Mouse (Mus musculus) forebrain, embryonic 10.5 days (tissue): ENCODE measurements around the gene Ifitm5. TPM values are rescaled to one million over a fixed set of nuclear protein-coding genes. Genes with fewer than 3 reads are reported as not detected.
"Not testable (repeated sequence)": the region's sequence is repeated elsewhere in the genome, so short reads cannot be mapped to it uniquely, and the experiment has no call there.

Experiments
- DNase-seq: peaks from one replicate; pipeline ENCODE4 v3.0.0-alpha.2; 2017; ENCODE audit warnings: low spot score; ENCODE audit errors: extremely low spot score
- H3K27ac ChIP-seq: fragments of 300-500 bp; sonication (generic); 2 replicates; pipeline ENCODE4 v1.5.1; 2016; ENCODE audit warnings: mild to moderate bottlenecking
- H3K27me3 ChIP-seq: fragments of 300-500 bp; sonication (generic); 2 replicates; pipeline ENCODE4 v1.6.1; 2016; ENCODE audit warnings: mild to moderate bottlenecking; ENCODE audit not compliant: poor library complexity, severe bottlenecking
- H3K36me3 ChIP-seq: fragments of 300-500 bp; sonication (generic); replicated peaks from 2 replicates; pipeline ENCODE4 v1.6.1; 2016; ENCODE audit warnings: mild to moderate bottlenecking, moderate library complexity
- H3K4me1 ChIP-seq: fragments of 300-500 bp; sonication (generic); 2 replicates; pipeline ENCODE4 v1.6.1; 2016
- H3K4me3 ChIP-seq: fragments of 300-500 bp; sonication (generic); 2 replicates; pipeline ENCODE4 v1.5.1; 2016; ENCODE audit warnings: mild to moderate bottlenecking, moderate library complexity
- H3K9me3 ChIP-seq: fragments of 300-500 bp; sonication (generic); 2 replicates; pipeline ENCODE4 v1.6.1; 2016; ENCODE audit warnings: mild to moderate bottlenecking, moderate library complexity
- WGBS: fragments of 180-500 bp; shearing (Covaris S2); methylation state at CpG from one replicate; pipeline ENCODE4 v1.1.7; 2016; 5-methylcytosine and 5-hydroxymethylcytosine counted together
- polyA plus RNA-seq: library from polyadenylated mRNA; unstranded; fragments of >200 nt; fragmentation: Nextera tagmentation; extraction: Ambion mirVana; gene quantifications from 2 replicates; pipeline ENCODE4 v1.2.1, GENCODE M21; 2016

The Ifitm5 gene
- polyA plus RNA-seq, 1 experiment from 2014 or later, result 2.0 TPM

GRCm38 (mm10) chr7:140974940-140975339 is 24.8 kb upstream of the Ifitm5 start:
- H3K4me1 ChIP-seq, result peaks cover 37% of the 10 kb centered on the region
- no peak overlapping the region for H3K4me3 ChIP-seq
- H3K27ac ChIP-seq, result no peak overlapping the region
- no peak for DNase-seq
- no peaks in the 10 kb centered on the region for H3K36me3 ChIP-seq
- H3K27me3 ChIP-seq, result peaks cover 41% of the 10 kb centered on the region
- no peaks in the 10 kb centered on the region for H3K9me3 ChIP-seq
- 10% methylated on average over 9 of the region's 9 CpGs for WGBS

GRCm38 (mm10) chr7:140973396-140974165 is 23.5 kb upstream of the Ifitm5 start:
- DNase-seq, result no peak
- no peak overlapping the region for H3K27ac ChIP-seq
- H3K4me1 ChIP-seq, result peaks cover 46% of the 10 kb centered on the region
- WGBS, result 27% methylated on average over 14 of the region's 14 CpGs
- H3K27me3 ChIP-seq, result peaks cover 54% of the 10 kb centered on the region
- H3K36me3 ChIP-seq, result no peaks in the 10 kb centered on the region
- H3K9me3 ChIP-seq, result no peaks in the 10 kb centered on the region
- no peak overlapping the region for H3K4me3 ChIP-seq

- H3K36me3 ChIP-seq, result no peaks in the 10 kb centered on the region
- peaks cover 68% of the 10 kb centered on the region for H3K27me3 ChIP-seq
- H3K9me3 ChIP-seq, result no peaks in the 10 kb centered on the region
- no peak for DNase-seq
- WGBS, result 92% methylated on average over 8 of the region's 8 CpGs
- no peak overlapping the region for H3K4me3 ChIP-seq
- no peak overlapping the region for H3K27ac ChIP-seq
- H3K4me1 ChIP-seq, result peaks cover 62% of the 10 kb centered on the region
Measured at GRCm38 (mm10) chr7:140971479-140972171, 21.5 kb upstream of the Ifitm5 start.

GRCm38 (mm10) chr7:140970931-140971330 is 20.8 kb upstream of the Ifitm5 start:
- Histone ChIP-seq H3K4me3 (no peak overlapping the region), H3K27me3 (peaks cover 69% of the 10 kb centered on the region), H3K27ac (no peak overlapping the region), H3K4me1 (peaks cover 62% of the 10 kb centered on the region), H3K9me3 (no peaks in the 10 kb centered on the region), H3K36me3 (no peaks in the 10 kb centered on the region)
- WGBS, result 57% methylated on average over 7 of the region's 7 CpGs
- DNase-seq, result no peak

- DNase-seq, H3K36me3 ChIP-seq, H3K4me3 ChIP-seq, H3K9me3 ChIP-seq, H3K27ac ChIP-seq: not testable (repeated sequence)
- WGBS, result 10% methylated on average over 3 of the region's 3 CpGs
- Histone ChIP-seq H3K27me3 (peaks cover 55% of the 10 kb centered on the region), H3K4me1 (peaks cover 50% of the 10 kb centered on the region)
Measured at GRCm38 (mm10) chr7:140968710-140969109, 18.6 kb upstream of the Ifitm5 start.

GRCm38 (mm10) chr7:140967862-140968591 is 17.9 kb upstream of the Ifitm5 start:
- DNase-seq, result no peak
- Histone ChIP-seq H3K36me3 (no peaks in the 10 kb centered on the region), H3K4me1 (peaks cover 47% of the 10 kb centered on the region), H3K27ac (no peak overlapping the region), H3K4me3 (peak overlapping the region; percentile 10; the same call in 1 of the 2 replicates), H3K9me3 (no peaks in the 10 kb centered on the region), H3K27me3 (peaks cover 49% of the 10 kb centered on the region)
- WGBS, result 5% methylated on average over 14 of the region's 14 CpGs

- Histone ChIP-seq H3K9me3 (no peaks in the 10 kb centered on the region), H3K36me3 (no peaks in the 10 kb centered on the region), H3K4me3 (peak within 1 kb of the TSS; percentile 10; the same call in 1 of the 2 replicates), H3K27me3 (peaks cover 48% of the 10 kb centered on the region), H3K27ac (no peak within 1 kb of the TSS), H3K4me1 (peaks cover 54% of the 10 kb centered on the region)
- DNase-seq, result no peak
- 86% methylated on average over 4 of the region's 4 CpGs for WGBS
Measured at GRCm38 (mm10) chr7:140966921-140967320, 16.8 kb upstream of the Ifitm5 start, which contains the start of gene Ifitm1. Gene Ifitm1, plus strand, starts transcription at chr7:140967221.

- H3K27ac ChIP-seq, result no peak overlapping the region
- H3K36me3 ChIP-seq, result no peaks in the 10 kb centered on the region
- H3K4me1 ChIP-seq, result peaks cover 48% of the 10 kb centered on the region
- no peak for DNase-seq
- H3K9me3 ChIP-seq, result no peaks in the 10 kb centered on the region
- WGBS, result 49% methylated on average over 2 of the region's 2 CpGs
- no peak overlapping the region for H3K4me3 ChIP-seq
- H3K27me3 ChIP-seq, result peaks cover 20% of the 10 kb centered on the region
Measured at GRCm38 (mm10) chr7:140962733-140963132, 12.6 kb upstream of the Ifitm5 start.

GRCm38 (mm10) chr7:140961416-140961815 is 11.3 kb upstream of the Ifitm5 start:
- H3K4me1 ChIP-seq, result peaks cover 45% of the 10 kb centered on the region
- 61% methylated on average over 2 of the region's 2 CpGs for WGBS
- H3K27ac ChIP-seq, result no peak overlapping the region
- no peaks in the 10 kb centered on the region for H3K36me3 ChIP-seq
- DNase-seq, result no peak
- peaks cover 21% of the 10 kb centered on the region for H3K27me3 ChIP-seq
- no peaks in the 10 kb centered on the region for H3K9me3 ChIP-seq
- no peak overlapping the region for H3K4me3 ChIP-seq

- H3K27me3 ChIP-seq, result peaks cover 28% of the 10 kb centered on the region
- H3K4me3 ChIP-seq, result no peak overlapping the region
- no peak overlapping the region for H3K27ac ChIP-seq
- DNase-seq, result no peak
- no peaks in the 10 kb centered on the region for H3K36me3 ChIP-seq
- H3K4me1 ChIP-seq, result peaks cover 59% of the 10 kb centered on the region
- 48% methylated on average over 5 of the region's 5 CpGs for WGBS
- H3K9me3 ChIP-seq, result no peaks in the 10 kb centered on the region
Measured at GRCm38 (mm10) chr7:140960026-140960425, 9.9 kb upstream of the Ifitm5 start.

- H3K4me3 ChIP-seq, result peak overlapping the region; percentile 9; the same call in 1 of the 2 replicates
- no peak for DNase-seq
- peaks cover 28% of the 10 kb centered on the region for H3K27me3 ChIP-seq
- peak overlapping the region; percentile 52; the same call in 1 of the 2 replicates for H3K27ac ChIP-seq
- H3K9me3 ChIP-seq, result no peaks in the 10 kb centered on the region
- H3K36me3 ChIP-seq, result no peaks in the 10 kb centered on the region
- 2% methylated on average over 9 of the region's 9 CpGs for WGBS
- peaks cover 66% of the 10 kb centered on the region for H3K4me1 ChIP-seq
Measured at GRCm38 (mm10) chr7:140959181-140959901, 9.2 kb upstream of the Ifitm5 start.

GRCm38 (mm10) chr7:140956556-140956869 is 6.4 kb upstream of the Ifitm5 start:
- WGBS, result 54% methylated on average over 6 of the region's 6 CpGs
- H3K36me3 ChIP-seq, result peaks cover 7% of the 10 kb centered on the region
- no peak for DNase-seq
- no peaks in the 10 kb centered on the region for H3K9me3 ChIP-seq
- H3K4me3 ChIP-seq, result 0 out of 2 replicates have a peak overlapping the region, but pooled peaks have one; percentile 56
- peak overlapping the region; percentile 81 for H3K27ac ChIP-seq
- H3K4me1 ChIP-seq, result peaks cover 72% of the 10 kb centered on the region
- peaks cover 28% of the 10 kb centered on the region for H3K27me3 ChIP-seq
